Mouse (Mus musculus) brain, embryonic 14.5 days (tissue): Measurements from ENCODE around the gene Myo1h.

Experiments
- CTCF ChIP-seq: fragments of 200-500 bp; IDR thresholded peaks from 2 replicates; pipeline ENCODE4 v1.5.1; 2012; ENCODE audit warnings: inconsistent platforms, mild to moderate bottlenecking, moderate library complexity, borderline replicate concordance; ENCODE audit not compliant: insufficient read depth, insufficient read length; ENCODE audit errors: extremely low read depth
- POLR2A ChIP-seq: fragments of 200-500 bp; IDR thresholded peaks from 2 replicates; pipeline ENCODE4 v1.6.1; 2012; ENCODE audit warnings: mild to moderate bottlenecking, inconsistent platforms, borderline replicate concordance; ENCODE audit not compliant: poor library complexity, insufficient read depth, insufficient read length, severe bottlenecking; ENCODE audit errors: extremely low read depth

DNA sequence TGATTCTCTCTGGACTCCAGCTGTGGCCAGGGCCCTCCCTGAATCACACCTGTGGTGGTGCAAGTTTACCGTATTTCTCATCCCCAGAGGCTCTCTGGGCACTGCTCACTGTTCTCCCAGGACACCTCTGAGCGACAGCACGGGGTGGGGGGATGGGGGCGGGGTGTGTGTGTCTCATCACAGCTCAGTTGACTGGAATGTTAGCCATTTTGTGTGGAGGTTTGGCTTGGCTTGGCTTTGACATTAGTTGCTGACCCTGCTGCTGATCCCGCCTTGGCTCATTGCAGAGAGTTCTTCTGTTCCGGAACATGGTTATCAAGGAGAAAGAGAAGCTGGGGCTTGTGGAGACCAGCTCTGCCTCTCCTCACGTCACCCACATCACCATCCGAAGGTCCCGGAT, 118.8 kb downstream of the Myo1h start:
- no peak for TF ChIP-seq CTCF
- no peak for TF ChIP-seq POLR2A
